Mouse (Mus musculus) liver, embryonic 14.5 days (tissue): ENCODE data around the gene Ctnnd2. TPM values are rescaled to one million over a fixed set of nuclear protein-coding genes. Genes with fewer than 3 reads are reported as not detected.
"Not testable (repeated sequence)": the region's sequence is repeated elsewhere in the genome, so short reads cannot be mapped to it uniquely, and the experiment has no call there.

Experiments
- ATAC-seq: fragments of 200-750 bp; cut with Nextera tagmentation; 2 replicates; pipeline ENCODE4 v1.8.0; 2017; ENCODE audit warnings: moderate number of reproducible peaks, mild to moderate bottlenecking, moderate library complexity; ENCODE audit not compliant: insufficient read depth
- DNase-seq, 3 experiments: peaks; one replicate each; pipeline ENCODE4 v3.0.0-alpha.2; 2012 to 2013; ENCODE audit warnings: low read depth in 3 of 3, low spot score in 3 of 3
- H3K27ac ChIP-seq: fragments of 300-500 bp; sonication (generic); 2 replicates; pipeline ENCODE4 v1.5.1; 2014; ENCODE audit warnings: moderate library complexity, mild to moderate bottlenecking, control low read depth, inconsistent platforms
- H3K27me3 ChIP-seq: fragments of 300-500 bp; sonication (generic); 2 replicates; pipeline ENCODE4 v1.6.1; 2014; ENCODE audit warnings: mild to moderate bottlenecking, low read length, moderate library complexity; ENCODE audit not compliant: control insufficient read depth, insufficient read depth
- H3K36me3 ChIP-seq: fragments of 300-500 bp; sonication (generic); replicated peaks from 2 replicates; pipeline ENCODE4 v1.6.1; 2014; ENCODE audit warnings: low read depth; ENCODE audit not compliant: control insufficient read depth, insufficient read depth
- H3K4me1 ChIP-seq, 2 experiments: fragments of 200-500 bp in 1 of 2; fragments of 300-500 bp in 1 of 2; sonication (generic) in 1 of 2; replicated peaks; 2 replicates each; pipeline ENCODE4 v1.6.1; 2012 to 2014; ENCODE audit warnings: antibody characterized with exemption in 1 of 2, inconsistent platforms in 1 of 2, low read length in 1 of 2; ENCODE audit not compliant: control insufficient read depth in 2 of 2, insufficient read depth in 2 of 2
- H3K4me2 ChIP-seq: fragments of 300-500 bp; sonication (generic); 2 replicates; pipeline ENCODE4 v1.6.1; 2014; ENCODE audit warnings: low read depth, mild to moderate bottlenecking, control low read depth, moderate library complexity
- H3K4me3 ChIP-seq, 2 experiments: fragments of 200-500 bp in 1 of 2; fragments of 300-500 bp in 1 of 2; sonication (generic) in 1 of 2; 2 replicates each; pipeline ENCODE4 v1.5.1; 2012 to 2014; ENCODE audit warnings: low read depth in 2 of 2, low read length in 2 of 2, mild to moderate bottlenecking in 2 of 2, control low read depth in 1 of 2, inconsistent platforms in 1 of 2, moderate library complexity in 1 of 2; ENCODE audit not compliant: insufficient read depth in 1 of 2
- H3K9ac ChIP-seq: fragments of 300-500 bp; sonication (generic); replicated peaks from 2 replicates; pipeline ENCODE4 v1.6.1; 2014; ENCODE audit warnings: mild to moderate bottlenecking, control low read depth, moderate library complexity
- H3K9me3 ChIP-seq: fragments of 300-500 bp; sonication (generic); 2 replicates; pipeline ENCODE4 v1.6.1; 2016; ENCODE audit warnings: low read length, mixed read lengths; ENCODE audit not compliant: control insufficient read depth
- CTCF ChIP-seq: IDR thresholded peaks from 2 replicates; pipeline ENCODE4 v1.5.1; 2016; ENCODE audit warnings: antibody characterized with exemption, low read depth, control low read depth
- EP300 ChIP-seq: IDR thresholded peaks from 2 replicates; pipeline ENCODE4 v1.6.1; 2016; ENCODE audit warnings: antibody characterized with exemption, low read depth
- WGBS: fragments of 180-500 bp; shearing (Covaris S2); extraction: QIAGEN DNeasy Blood & Tissue Kit; methylation state at CpG from one replicate; pipeline ENCODE4 v1.1.7; 2014; ENCODE audit not compliant: insufficient replicate concordance; 5-methylcytosine and 5-hydroxymethylcytosine counted together
- polyA plus RNA-seq, 2 experiments: library from polyadenylated mRNA; depleted of rRNA in 1 of 2; stranded (reverse) in 1 of 2; unstranded in 1 of 2; fragments of >200 nt; fragmentation: Nextera tagmentation in 1 of 2; extraction: Ambion mirVana in 1 of 2; gene quantifications; 2 replicates each; pipeline versions ENCODE4 v1.2.1 to v1.2.3; 2012 to 2014

The Ctnnd2 gene
- polyA plus RNA-seq (2012; rRNA removed) (0.11 and 0.28 TPM in 2 replicates), polyA plus RNA-seq (2014; fragmentation: Nextera tagmentation; extraction: Ambion mirVana) (0.09 and 0.28 TPM in 2 replicates)

DNA sequence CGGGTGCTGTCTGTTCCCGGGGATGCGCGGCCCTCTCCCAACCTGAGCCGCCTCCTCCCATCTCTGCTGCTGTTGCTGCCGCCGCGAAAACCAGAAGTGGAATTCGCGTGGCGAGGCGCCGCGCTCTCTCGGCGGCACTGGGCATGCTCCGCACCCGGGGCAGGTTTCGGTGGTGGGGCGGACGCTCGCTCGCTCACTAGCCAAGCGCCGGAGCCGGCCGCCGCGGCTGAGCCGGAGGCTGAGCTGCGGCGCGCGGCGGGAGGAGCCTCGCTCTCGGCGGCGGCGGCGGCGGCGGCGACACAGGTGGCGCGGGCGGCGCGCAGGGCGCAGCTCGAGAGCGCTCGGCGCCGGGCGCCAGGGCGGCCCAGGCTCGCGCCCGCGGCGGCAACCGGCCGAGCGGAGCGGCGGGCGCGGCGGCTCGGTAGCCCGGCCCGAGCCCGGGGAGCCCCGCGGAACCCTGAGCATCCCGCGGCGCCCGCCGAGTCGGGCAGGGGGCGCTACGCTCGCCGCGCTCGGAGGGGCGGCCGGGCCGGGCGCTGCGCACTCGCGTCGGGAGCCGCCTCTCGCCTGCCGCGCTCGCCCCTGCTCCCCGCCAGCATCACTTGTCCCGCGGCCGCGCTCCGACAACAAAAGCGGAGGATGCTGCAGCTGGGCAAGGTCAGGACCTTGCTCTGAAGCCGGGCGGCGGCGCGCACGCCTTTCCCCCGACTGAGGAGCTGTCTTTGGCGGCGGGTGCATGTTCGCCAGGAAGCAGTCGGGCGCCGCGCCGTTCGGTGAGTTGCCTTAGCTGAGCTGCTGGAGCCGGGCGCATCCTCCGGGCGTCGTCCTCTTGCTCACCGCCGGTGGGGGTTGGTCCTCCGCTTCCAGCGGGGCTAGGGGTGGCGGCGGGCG lies at the start of gene Ctnnd2:
Ctnnd2 (plus strand) TSS at position 203 of the 891 bp plus-strand sequence.
- no peak within 1 kb of the TSS for H3K9ac ChIP-seq
- H3K4me2 ChIP-seq = peak within 1 kb of the TSS; percentile 54
- peaks cover 32% of the 10 kb centered on the region for H3K27me3 ChIP-seq
- ATAC-seq = no peak
- TF ChIP-seq EP300 = no peak
- TF ChIP-seq CTCF = no peak
- DNase-seq = no peak
- under 1% methylated on average over 68 of the region's 136 CpGs for WGBS
- H3K36me3 ChIP-seq = no peaks in the 10 kb centered on the region
- H3K27ac ChIP-seq = no peak within 1 kb of the TSS
- no peaks in the 10 kb centered on the region for H3K4me1 ChIP-seq
- H3K9me3 ChIP-seq = no peaks in the 10 kb centered on the region
- peak within 1 kb of the TSS; percentile 23 to 42 for H3K4me3 ChIP-seq

- ATAC-seq (no peak), DNase-seq (no peak)
- Histone ChIP-seq H3K4me3 (no peak overlapping the region), H3K9me3 (no peaks in the 10 kb centered on the region), H3K36me3 (no peaks in the 10 kb centered on the region), H3K4me2 (no peak overlapping the region), H3K9ac (no peak overlapping the region), H3K4me1 (no peaks in the 10 kb centered on the region), H3K27ac (no peak overlapping the region), H3K27me3 (no peaks in the 10 kb centered on the region)
- no peak for TF ChIP-seq CTCF
- no peak for TF ChIP-seq EP300
- WGBS = 55% methylated on average over 6 of the region's 6 CpGs
These were observed 41.7 kb upstream of the Ctnnd2 start for GRCm38 (mm10) chr15:30130705-30131104.

DNA sequence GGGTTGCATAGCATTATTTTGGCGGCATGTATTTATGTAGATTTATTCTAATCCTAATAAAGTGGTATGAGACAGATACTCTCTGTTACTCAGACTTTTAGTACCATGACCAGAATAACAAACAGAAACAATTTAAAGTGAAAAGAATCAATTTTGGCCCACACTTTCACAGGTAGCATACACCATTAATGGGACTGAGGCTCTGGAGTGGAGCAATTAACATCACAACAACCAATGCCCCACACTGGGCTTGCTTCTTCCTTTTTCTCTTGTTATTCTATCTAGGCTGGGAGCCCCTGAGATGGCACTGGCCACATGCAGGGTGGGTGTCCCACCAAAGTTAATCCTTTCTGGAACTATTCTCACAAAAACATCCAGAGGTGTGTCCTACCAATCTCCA lies 32.8 kb upstream of the Ctnnd2 start:
- not testable (repeated sequence) for DNase-seq, ATAC-seq, H3K4me3 ChIP-seq, H3K9ac ChIP-seq, H3K9me3 ChIP-seq, H3K4me2 ChIP-seq, H3K27me3 ChIP-seq, H3K36me3 ChIP-seq, H3K27ac ChIP-seq, H3K4me1 ChIP-seq
- 48% methylated on average over 1 of the region's 1 CpGs for WGBS

DNA sequence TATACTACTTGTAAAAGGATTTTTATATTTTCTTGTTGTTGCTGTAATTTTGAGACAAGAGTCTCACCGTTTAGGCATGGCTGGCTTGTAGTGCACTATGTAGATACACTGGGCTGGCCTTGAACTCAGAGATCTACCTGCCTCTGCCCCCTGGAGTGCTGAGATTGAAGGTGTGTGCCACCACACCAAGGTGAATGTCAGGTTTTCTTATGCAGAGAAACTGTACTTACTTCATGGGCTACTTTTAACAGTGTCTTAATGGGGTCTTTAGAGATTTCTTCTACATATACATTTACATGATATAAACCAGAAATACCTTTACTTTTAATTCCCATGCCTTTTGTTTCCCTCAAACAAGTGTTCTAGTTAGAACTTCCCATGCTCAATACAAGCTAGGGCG lies 27.0 kb upstream of the Ctnnd2 start:
- 55% methylated on average over 2 of the region's 2 CpGs for WGBS
- no peaks in the 10 kb centered on the region for H3K36me3 ChIP-seq
- DNase-seq = no peak

DNA sequence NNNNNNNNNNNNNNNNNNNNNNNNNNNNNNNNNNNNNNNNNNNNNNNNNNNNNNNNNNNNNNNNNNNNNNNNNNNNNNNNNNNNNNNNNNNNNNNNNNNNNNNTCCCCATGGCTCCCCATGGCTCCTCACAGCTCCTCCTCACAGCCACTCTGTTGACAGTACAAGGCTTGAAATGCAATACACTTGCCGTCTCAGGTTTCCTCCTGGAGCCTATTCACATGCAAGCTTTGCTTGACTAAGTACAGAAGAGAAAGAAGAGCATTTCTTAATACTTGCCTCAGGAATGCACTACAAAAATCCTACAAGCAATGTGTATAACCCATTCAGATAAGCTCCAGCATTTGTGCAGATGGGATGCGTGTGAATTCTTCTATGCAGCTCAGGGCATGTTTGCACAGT lies 20.2 kb upstream of the Ctnnd2 start:
- Histone ChIP-seq H3K4me1 (no peaks in the 10 kb centered on the region), H3K9me3 (no peaks in the 10 kb centered on the region), H3K9ac (no peak overlapping the region), H3K4me3 (no peak overlapping the region), H3K4me2 (no peak overlapping the region), H3K27me3 (no peaks in the 10 kb centered on the region), H3K27ac (no peak overlapping the region), H3K36me3 (no peaks in the 10 kb centered on the region)
- ATAC-seq = no peak
- DNase-seq = no peak
- 34% methylated on average over 2 of the region's 2 CpGs for WGBS
- no peak for TF ChIP-seq EP300
- no peak for TF ChIP-seq CTCF

More for the DNA sequence above, 27.0 kb upstream of the Ctnnd2 start:
- Histone ChIP-seq H3K4me1 (no peaks in the 10 kb centered on the region), H3K27me3 (no peaks in the 10 kb centered on the region), H3K9me3 (no peaks in the 10 kb centered on the region), H3K27ac (no peak overlapping the region), H3K4me2 (no peak overlapping the region), H3K4me3 (no peak overlapping the region), H3K9ac (no peak overlapping the region)
- ATAC-seq = no peak
- TF ChIP-seq EP300 (no peak), CTCF (no peak)
